In the genomic region with DNA sequence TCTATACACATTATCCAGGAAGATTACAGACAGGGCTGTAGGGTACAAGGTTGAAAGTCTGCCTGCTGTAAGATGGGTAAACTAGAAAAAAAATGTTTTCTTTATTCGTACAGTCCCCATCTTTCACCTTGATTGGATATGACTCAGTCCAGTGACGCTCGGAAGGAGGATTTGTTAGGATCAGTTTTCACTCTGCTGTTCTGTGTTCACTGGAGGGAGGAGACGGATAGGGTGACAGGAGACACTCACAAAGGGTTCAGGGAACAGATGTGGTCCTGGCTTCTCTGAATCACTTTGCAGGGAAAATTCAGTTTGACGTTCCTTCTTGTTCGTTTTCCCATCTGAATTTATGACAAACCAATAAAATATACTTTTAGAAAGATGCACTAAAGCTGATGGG, we compare ENCODE assay signal across 30 mouse cellular contexts. TPM values are rescaled to one million over a fixed set of nuclear protein-coding genes. Genes with fewer than 3 reads are reported as not detected.
DNase-seq lines count a peak whose midpoint lies in the region; ATAC-seq lines count a peak whose summit lies in the region.
"Had no signal": no experiment of that assay in that cellular context is flagged by ENCODE, and none has a peak within 500 bp of the region (broad histone marks: within the 10 kb centered on the region; RNA-seq: fewer than 3 reads in every experiment).

No protein-coding gene starts in this region.

- H3K9ac ChIP-seq in kidney, embryonic 16.5 days (replicated peaks; ENCODE audit: low read length): no peak overlapping the region
- H3K9ac ChIP-seq: embryonic facial prominence, embryonic 13.5 days; heart, embryonic 13.5 days; hindbrain, embryonic 15.5 days; limb, embryonic 15.5 days; liver, embryonic 13.5 days; midbrain, embryonic 13.5 days; stomach, embryonic 15.5 days had no signal

- peak; percentile 90 for ATAC-seq in kidney, embryonic 16.5 days (ENCODE audit: low FRiP score, low TSS enrichment)
- ATAC-seq: activated CD4-positive, CD25-positive, alpha-beta regulatory T cell, adult 4 months; forebrain, embryonic 16.5 days; inflammation-experienced regulatory T-cells, adult 6 months; lung, postnatal 0 days; midbrain, embryonic 13.5 days had no signal

- H3K4me1 ChIP-seq in kidney, embryonic 16.5 days (ENCODE audit: insufficient read depth, low read length): 0 out of 2 replicates have a peak, but pooled peaks cover 5% of the 10 kb centered on the region
- H3K4me1 ChIP-seq: heart, embryonic 13.5 days; hindbrain, embryonic 15.5 days; limb, embryonic 15.5 days; midbrain, embryonic 13.5 days had no signal

- 26% methylated on average over 6 of the region's 6 CpGs for WGBS in kidney, embryonic 16.5 days

- no peak overlapping the region for H3K4me2 ChIP-seq in kidney, embryonic 16.5 days (replicated peaks; ENCODE audit: low read depth, low read length)
- H3K4me2 ChIP-seq: embryonic facial prominence, embryonic 13.5 days; heart, embryonic 13.5 days; hindbrain, embryonic 15.5 days; limb, embryonic 15.5 days; liver, embryonic 13.5 days; midbrain, embryonic 13.5 days; stomach, embryonic 15.5 days had no signal

- peak; percentile 27 for DNase-seq in embryo, embryonic 10.5 days (ENCODE audit: low spot score)
- DNase-seq in embryo, embryonic 9.5 days (ENCODE audit: extremely low spot score): no peak
- DNase-seq in kidney, postnatal 25 days: no peak
- peak; percentile 4 for DNase-seq in brain, adult 2 months (ENCODE audit: low read depth, low spot score)
- DNase-seq in right cerebral cortex, postnatal 14 days: no peak
- DNase-seq: B cell, adult 2 months; cerebellum, adult 18-20 months; cerebellum, postnatal 10 days; gastrocnemius, adult 2 months; gastrocnemius, postnatal 36 days; heart, adult 2 months; heart, postnatal 10 days; kidney, adult 18-20 months; kidney, postnatal 4 days; liver, embryonic 13.5 days; lung, adult 18-20 months; lung, postnatal 4 days had no signal

- H3K4me3 ChIP-seq in kidney, embryonic 16.5 days (ENCODE audit: low read length): no peak overlapping the region
- H3K4me3 ChIP-seq: embryonic facial prominence, embryonic 13.5 days; erythroblast, embryonic 14.5 days; gastrocnemius, adult 2 months; heart, adult 2 months; heart, embryonic 13.5 days; hindbrain, embryonic 15.5 days; limb, embryonic 15.5 days; liver, embryonic 13.5 days; megakaryocyte, embryonic 14.5 days; midbrain, embryonic 13.5 days; stomach, embryonic 15.5 days had no signal

- peak overlapping the region; percentile 64 for H3K27ac ChIP-seq in kidney, embryonic 16.5 days (ENCODE audit: low read length)
- H3K27ac ChIP-seq: embryonic facial prominence, embryonic 13.5 days; gastrocnemius, adult 2 months; heart, adult 2 months; heart, embryonic 13.5 days; hindbrain, embryonic 15.5 days; limb, embryonic 15.5 days; liver, embryonic 13.5 days; midbrain, embryonic 13.5 days; stomach, embryonic 15.5 days had no signal

- peaks cover 2% of the 10 kb centered on the region; the same call in 1 of the 2 replicates for H3K36me3 ChIP-seq in kidney, embryonic 16.5 days (ENCODE audit: insufficient read depth, low read length)
- H3K36me3 ChIP-seq: hindbrain, embryonic 15.5 days; limb, embryonic 15.5 days; midbrain, embryonic 13.5 days; stomach, embryonic 15.5 days had no signal

- H3K9me3 ChIP-seq in kidney, embryonic 16.5 days (ENCODE audit: low read length): no peaks in the 10 kb centered on the region
- H3K9me3 ChIP-seq: embryonic facial prominence, embryonic 13.5 days; heart, embryonic 13.5 days; hindbrain, embryonic 15.5 days; limb, embryonic 15.5 days; liver, embryonic 13.5 days; midbrain, embryonic 13.5 days; stomach, embryonic 15.5 days had no signal

- H3K27me3 ChIP-seq in kidney, embryonic 16.5 days (ENCODE audit: insufficient read depth, low read length): no peaks in the 10 kb centered on the region
- H3K27me3 ChIP-seq: embryonic facial prominence, embryonic 13.5 days; heart, embryonic 13.5 days; hindbrain, embryonic 15.5 days; limb, embryonic 15.5 days; liver, embryonic 13.5 days; megakaryocyte, embryonic 14.5 days; midbrain, embryonic 13.5 days; stomach, embryonic 15.5 days had no signal

RNA-seq across cellular contexts. Expression of a gene that starts 23.0 kb away (rescaled TPM):
- polyA plus RNA-seq in kidney, embryonic 16.5 days (2015; fragmentation: Nextera tagmentation; extraction: Ambion mirVana): 0.80 and 0.84 TPM in 2 replicates
- polyA plus RNA-seq: erythroblast, embryonic 14.5 days had no signal

Comparison
In these comparisons a context has a peak if more than half of its experiments do, and no peak if none do; other contexts are left out.
1. DNase-seq: peak in embryo, embryonic 10.5 days (single experiment) and brain, adult 2 months (single experiment); none in embryo, embryonic 9.5 days (single experiment), kidney, postnatal 25 days (0 of 2) and right cerebral cortex, postnatal 14 days (single experiment).